In genomic region chr16:50254522-50255159, GRCm38 (mm10) we compare ENCODE assay signal across 8 mouse cellular contexts.
DNase-seq lines count a peak whose midpoint lies in the region; ATAC-seq and TF ChIP-seq lines count a peak whose summit lies in the region.

No protein-coding gene starts in this region.

- peak; percentile 65 for ATAC-seq in inflammation-experienced regulatory T-cells, adult 6 months

- H3K9ac ChIP-seq in ES-E14 (ENCODE audit: insufficient read depth, low read depth, low read length, poor library complexity, severe bottlenecking) = no peak overlapping the region

- peak; percentile 18 to 24 for DNase-seq in layer of hippocampus, adult 2 months (ENCODE audit: low spot score in 2 of 2)
- DNase-seq in layer of hippocampus, postnatal 25 days (ENCODE audit: extremely low spot score in 1 of 2, low spot score in 1 of 2) = no peak
- DNase-seq in ES-E14 (ENCODE audit: low read depth, low spot score) = peak; percentile 8
- peak; percentile 85 for DNase-seq in brain, embryonic 14.5 days (ENCODE audit: low read depth)
- no peak for DNase-seq in testis, postnatal 10 days (ENCODE audit: low spot score)
- DNase-seq in frontal cortex, postnatal 10 days (ENCODE audit: low spot score in 2 of 2) = no peak
- no peak for DNase-seq in cerebellum, adult 18-20 months

- H3K9me3 ChIP-seq in ES-E14 (ENCODE audit: control insufficient read depth, insufficient read depth, low read depth, low read length) = no peaks in the 10 kb centered on the region

- no peaks in the 10 kb centered on the region for H3K4me1 ChIP-seq in ES-E14 (ENCODE audit: control insufficient read depth in 2 of 2, insufficient read depth in 2 of 2, low read length in 2 of 2, poor library complexity in 1 of 2)

- H3K4me3 ChIP-seq in layer of hippocampus, adult 2 months = no peak overlapping the region
- H3K4me3 ChIP-seq in ES-E14 (ENCODE audit: insufficient read depth in 1 of 2, low read depth in 1 of 2, low read length in 2 of 2, poor library complexity in 1 of 2, severe bottlenecking in 1 of 2) = no peak overlapping the region

- H3K27ac ChIP-seq in layer of hippocampus, adult 2 months = no peak overlapping the region
- no peak overlapping the region for H3K27ac ChIP-seq in ES-E14 (ENCODE audit: insufficient read depth, low read depth, low read length, poor library complexity, severe bottlenecking)

- in situ Hi-C loops in ES-E14 (cut with MboI; ENCODE audit: low sequenced_read_pairs in 2 of 2, unreplicated experiment in 2 of 2) = loop anchor here in 1 of 2 experiments (25.0 kb wide), 1 partner anchor 483 kb away; no protein-coding TSS in a partner anchor

- no peak for TF ChIP-seq POLR2A in brain, embryonic 14.5 days (IDR thresholded peaks at IDR 0.05; ENCODE audit: borderline replicate concordance, extremely low read depth, insufficient read depth, insufficient read length, poor library complexity, severe bottlenecking)

- TF ChIP-seq CTCF in layer of hippocampus, adult 2 months (conservative IDR thresholded peaks at IDR 0.05) = peak; percentile 87
- TF ChIP-seq CTCF in brain, embryonic 14.5 days (IDR thresholded peaks at IDR 0.05; ENCODE audit: borderline replicate concordance, extremely low read depth, insufficient read depth, insufficient read length) = peak; percentile 28; the same call in 1 of the 2 replicates

- H3K36me3 ChIP-seq in ES-E14 (ENCODE audit: control insufficient read depth, insufficient read depth, low read length, poor library complexity, severe bottlenecking) = no peaks in the 10 kb centered on the region

TF ChIP-seq in ES-E14, 5 proteins besides CTCF, POLR2A, EP300 and RAD21:
- TF ChIP-seq ZC3H11A (IDR thresholded peaks at IDR 0.05; ENCODE audit: borderline replicate concordance, low read depth, low read length) (0 out of 2 replicates have a peak, but pooled peaks have one; percentile 16), MAFK (IDR thresholded peaks at IDR 0.05; ENCODE audit: insufficient read depth, low read depth, low read length) (no peak), ZNF384 (IDR thresholded peaks at IDR 0.05; ENCODE audit: low read depth, low read length) (no peak)

Comparison
In these comparisons a context has a peak if more than half of its experiments do, and no peak if none do; other contexts are left out.
1. DNase-seq: peak in layer of hippocampus, adult 2 months (2 of 2), ES-E14 (single experiment) and brain, embryonic 14.5 days (single experiment); none in layer of hippocampus, postnatal 25 days (0 of 2), testis, postnatal 10 days (single experiment), frontal cortex, postnatal 10 days (0 of 2) and cerebellum, adult 18-20 months (0 of 2).